In genomic region chr15:40036181-40036580, GRCm38 (mm10) we compare ENCODE assay signal across 9 mouse cellular contexts.
"Had no signal": no experiment of that assay in that cellular context is flagged by ENCODE, and none has a peak within 500 bp of the region (broad histone marks: within the 10 kb centered on the region; RNA-seq: fewer than 3 reads in every experiment).

No protein-coding gene starts in this region.

- DNase-seq: kidney, adult 2 months; kidney, postnatal 36 days; layer of hippocampus, adult 9-11 months; layer of hippocampus, postnatal 36 days; lung, embryonic 14.5 days; lung, postnatal 10 days; lung, postnatal 4 days; right cerebral cortex, postnatal 14 days; thymus, postnatal 4 days had no signal
